Mouse (Mus musculus) forebrain, embryonic 15.5 days (tissue): Measurements from ENCODE around the gene Slc22a18. TPM values are rescaled to one million over a fixed set of nuclear protein-coding genes. Genes with fewer than 3 reads are reported as not detected.
A peak's percentile ranks its signal among the peaks of the same experiment; 100 is the strongest.

Experiments used
- ATAC-seq: fragments of 200-750 bp; cut with Nextera tagmentation; replicated peaks from 2 replicates; pipeline ENCODE4 v1.8.0; 2017; ENCODE audit warnings: mild to moderate bottlenecking, moderate TSS enrichment, moderate library complexity
- H3K27ac ChIP-seq: fragments of 300-500 bp; sonication (generic); replicated peaks from 2 replicates; pipeline ENCODE4 v1.5.1; 2015; ENCODE audit warnings: mild to moderate bottlenecking, inconsistent platforms
- H3K27me3 ChIP-seq: fragments of 300-500 bp; sonication (generic); 2 replicates; pipeline ENCODE4 v1.6.1; 2015; ENCODE audit warnings: inconsistent platforms
- H3K36me3 ChIP-seq: fragments of 300-500 bp; sonication (generic); 2 replicates; pipeline ENCODE4 v1.6.1; 2015; ENCODE audit warnings: mild to moderate bottlenecking, inconsistent platforms
- H3K4me1 ChIP-seq: fragments of 300-500 bp; sonication (generic); 2 replicates; pipeline ENCODE4 v1.6.1; 2015; ENCODE audit warnings: inconsistent platforms
- H3K4me2 ChIP-seq: fragments of 300-500 bp; sonication (generic); replicated peaks from 2 replicates; pipeline ENCODE4 v1.6.1; 2015; ENCODE audit warnings: mild to moderate bottlenecking, inconsistent platforms
- H3K4me3 ChIP-seq: fragments of 300-500 bp; sonication (generic); 2 replicates; pipeline ENCODE4 v1.5.1; 2015; ENCODE audit warnings: mild to moderate bottlenecking, inconsistent platforms
- H3K9ac ChIP-seq: fragments of 300-500 bp; sonication (generic); replicated peaks from 2 replicates; pipeline ENCODE4 v1.6.1; 2015; ENCODE audit warnings: mild to moderate bottlenecking, inconsistent platforms
- H3K9me3 ChIP-seq: fragments of 300-500 bp; sonication (generic); 2 replicates; pipeline ENCODE4 v1.6.1; 2016; ENCODE audit warnings: inconsistent platforms
- WGBS: fragments of 180-500 bp; shearing (Covaris S2); methylation state at CpG from one replicate; pipeline ENCODE4 v1.1.7; 2015; ENCODE audit warnings: mixed read lengths; 5-methylcytosine and 5-hydroxymethylcytosine counted together
- polyA plus RNA-seq: library from polyadenylated mRNA; unstranded; fragments of >200 nt; fragmentation: Nextera tagmentation; extraction: Ambion mirVana; gene quantifications from 2 replicates; pipeline ENCODE4 v1.2.1, GENCODE M21; 2015

Gene Slc22a18
- polyA plus RNA-seq, 1 experiment from 2014 or later = 0.29 TPM

GRCm38 (mm10) chr7:143493616-143494126 is 20.1 kb downstream of the Slc22a18 start:
- Histone ChIP-seq H3K36me3 (no peaks in the 10 kb centered on the region), H3K9ac (no peak overlapping the region), H3K4me3 (no peak overlapping the region), H3K27ac (no peak overlapping the region), H3K27me3 (no peaks in the 10 kb centered on the region), H3K9me3 (no peaks in the 10 kb centered on the region), H3K4me1 (no peaks in the 10 kb centered on the region), H3K4me2 (no peak overlapping the region)
- no peak for ATAC-seq
- WGBS = 94% methylated on average over 6 of the region's 6 CpGs

- Histone ChIP-seq H3K4me2 (no peak overlapping the region), H3K4me1 (no peaks in the 10 kb centered on the region), H3K9ac (no peak overlapping the region), H3K9me3 (no peaks in the 10 kb centered on the region), H3K27me3 (peaks cover 9% of the 10 kb centered on the region), H3K4me3 (no peak overlapping the region), H3K36me3 (no peaks in the 10 kb centered on the region), H3K27ac (no peak overlapping the region)
- WGBS = 77% methylated on average over 8 of the region's 8 CpGs
- ATAC-seq = no peak
Measured at GRCm38 (mm10) chr7:143495104-143495961, 21.8 kb downstream of the Slc22a18 start.

- Histone ChIP-seq H3K27ac (no peak overlapping the region), H3K27me3 (peaks cover 40% of the 10 kb centered on the region), H3K4me2 (no peak overlapping the region), H3K4me1 (peaks cover 15% of the 10 kb centered on the region), H3K36me3 (no peaks in the 10 kb centered on the region), H3K4me3 (no peak overlapping the region), H3K9me3 (no peaks in the 10 kb centered on the region), H3K9ac (no peak overlapping the region)
- WGBS = 88% methylated on average over 4 of the region's 4 CpGs
- no peak for ATAC-seq
Measured at GRCm38 (mm10) chr7:143498584-143498983, 25.0 kb downstream of the Slc22a18 start.

- no peak overlapping the region for H3K27ac ChIP-seq
- H3K9me3 ChIP-seq = no peaks in the 10 kb centered on the region
- WGBS = 53% methylated on average over 2 of the region's 2 CpGs
- no peak for ATAC-seq
- H3K27me3 ChIP-seq = peaks cover 55% of the 10 kb centered on the region
- no peaks in the 10 kb centered on the region for H3K36me3 ChIP-seq
- H3K9ac ChIP-seq = no peak overlapping the region
- H3K4me2 ChIP-seq = no peak overlapping the region
- peaks cover 15% of the 10 kb centered on the region for H3K4me1 ChIP-seq
- no peak overlapping the region for H3K4me3 ChIP-seq
Measured at GRCm38 (mm10) chr7:143500912-143501311, 27.4 kb downstream of the Slc22a18 start.

GRCm38 (mm10) chr7:143501643-143502417 is 28.3 kb downstream of the Slc22a18 start:
- WGBS = 3% methylated on average over 55 of the region's 55 CpGs
- peaks cover 15% of the 10 kb centered on the region for H3K4me1 ChIP-seq

GRCm38 (mm10) chr7:143502418-143503200 is 29.1 kb downstream of the Slc22a18 start, which contains the start of gene Phlda2:
Phlda2 (minus strand) TSS chr7:143503150.
- ATAC-seq = no peak
- H3K4me1 ChIP-seq = peaks cover 15% of the 10 kb centered on the region
- H3K4me3 ChIP-seq = peak within 1 kb of the TSS; percentile 43
- H3K9ac ChIP-seq = peak within 1 kb of the TSS; percentile 11; the same call in 1 of the 2 replicates
- 3% methylated on average over 51 of the region's 51 CpGs for WGBS
- H3K27ac ChIP-seq = no peak within 1 kb of the TSS
- H3K9me3 ChIP-seq = no peaks in the 10 kb centered on the region
- peak within 1 kb of the TSS; percentile 75 for H3K4me2 ChIP-seq
- H3K27me3 ChIP-seq = peaks cover 55% of the 10 kb centered on the region
- H3K36me3 ChIP-seq = no peaks in the 10 kb centered on the region

More at GRCm38 (mm10) chr7:143501643-143502417, 28.3 kb downstream of the Slc22a18 start:
- Histone ChIP-seq H3K4me2 (peak overlapping the region; percentile 75), H3K9me3 (no peaks in the 10 kb centered on the region), H3K36me3 (no peaks in the 10 kb centered on the region), H3K27ac (no peak overlapping the region), H3K4me3 (peak overlapping the region; percentile 43), H3K27me3 (peaks cover 55% of the 10 kb centered on the region), H3K9ac (peak overlapping the region; percentile 11; the same call in 1 of the 2 replicates)
- ATAC-seq = no peak

GRCm38 (mm10) chr7:143503926-143504325 is 30.4 kb downstream of the Slc22a18 start:
- ATAC-seq = no peak
- WGBS = 91% methylated on average over 6 of the region's 6 CpGs
- no peak overlapping the region for H3K4me3 ChIP-seq
- H3K9me3 ChIP-seq = no peaks in the 10 kb centered on the region
- H3K36me3 ChIP-seq = no peaks in the 10 kb centered on the region
- H3K9ac ChIP-seq = no peak overlapping the region
- peaks cover 55% of the 10 kb centered on the region for H3K27me3 ChIP-seq
- H3K27ac ChIP-seq = no peak overlapping the region
- H3K4me2 ChIP-seq = no peak overlapping the region
- peaks cover 15% of the 10 kb centered on the region for H3K4me1 ChIP-seq

GRCm38 (mm10) chr7:143505411-143505810 is 31.9 kb downstream of the Slc22a18 start:
- Histone ChIP-seq H3K27me3 (peaks cover 45% of the 10 kb centered on the region), H3K9me3 (no peaks in the 10 kb centered on the region), H3K27ac (no peak overlapping the region), H3K4me2 (no peak overlapping the region), H3K4me1 (peaks cover 15% of the 10 kb centered on the region), H3K36me3 (no peaks in the 10 kb centered on the region), H3K9ac (no peak overlapping the region), H3K4me3 (no peak overlapping the region)
- 93% methylated on average over 2 of the region's 2 CpGs for WGBS
- no peak for ATAC-seq

GRCm38 (mm10) chr7:143505823-143506222 is 32.3 kb downstream of the Slc22a18 start:
- no peak for ATAC-seq
- Histone ChIP-seq H3K4me1 (peaks cover 15% of the 10 kb centered on the region), H3K4me2 (no peak overlapping the region), H3K9me3 (no peaks in the 10 kb centered on the region), H3K9ac (no peak overlapping the region), H3K27me3 (peaks cover 41% of the 10 kb centered on the region), H3K36me3 (no peaks in the 10 kb centered on the region), H3K27ac (no peak overlapping the region), H3K4me3 (no peak overlapping the region)
- WGBS = 28% methylated on average over 11 of the region's 11 CpGs

- Histone ChIP-seq H3K27me3 (peaks cover 37% of the 10 kb centered on the region), H3K9me3 (no peaks in the 10 kb centered on the region), H3K9ac (no peak overlapping the region), H3K4me3 (no peak overlapping the region), H3K36me3 (no peaks in the 10 kb centered on the region), H3K4me2 (no peak overlapping the region), H3K27ac (no peak overlapping the region), H3K4me1 (peaks cover 15% of the 10 kb centered on the region)
- no peak for ATAC-seq
- WGBS = 63% methylated on average over 7 of the region's 7 CpGs
Measured at GRCm38 (mm10) chr7:143506271-143506670, 32.7 kb downstream of the Slc22a18 start.

- no peak for ATAC-seq
- WGBS = 22% methylated on average over 7 of the region's 7 CpGs
- no peak overlapping the region for H3K4me3 ChIP-seq
Measured at GRCm38 (mm10) chr7:143506675-143507074, 33.1 kb downstream of the Slc22a18 start.

More at GRCm38 (mm10) chr7:143506675-143507074, 33.1 kb downstream of the Slc22a18 start:
- Histone ChIP-seq H3K9me3 (no peaks in the 10 kb centered on the region), H3K27ac (no peak overlapping the region), H3K27me3 (peaks cover 33% of the 10 kb centered on the region), H3K9ac (no peak overlapping the region), H3K4me2 (no peak overlapping the region), H3K4me1 (peaks cover 12% of the 10 kb centered on the region), H3K36me3 (no peaks in the 10 kb centered on the region)
